Mouse (Mus musculus): ENCODE results near the gene Klc3.
A peak's percentile ranks its signal among the peaks of the same experiment; 100 is the strongest.

Gene Klc3

DNA sequence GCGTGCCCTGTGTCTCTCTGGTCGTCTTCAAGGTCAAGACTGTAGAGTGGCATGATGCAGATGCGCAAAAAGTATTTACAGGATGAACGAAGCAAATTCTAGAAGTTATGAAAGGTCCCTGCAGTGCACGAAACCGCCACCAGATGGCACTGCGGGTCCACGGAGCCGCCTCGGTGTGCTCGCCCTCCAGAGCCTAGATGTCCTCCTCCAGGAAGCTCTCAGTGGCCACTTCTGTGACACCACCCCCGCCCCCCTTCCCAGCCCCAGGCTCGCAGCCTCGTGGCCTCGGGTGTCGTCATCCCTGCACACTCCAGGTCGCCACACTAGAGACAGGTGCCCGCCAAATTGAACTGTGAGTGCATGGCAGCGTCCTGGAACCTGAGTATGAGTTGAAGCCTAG lies 1.5 kb upstream of the Klc3 start:
- DNase-seq (ENCODE audit: low spot score), result peak; percentile 82

DNA sequence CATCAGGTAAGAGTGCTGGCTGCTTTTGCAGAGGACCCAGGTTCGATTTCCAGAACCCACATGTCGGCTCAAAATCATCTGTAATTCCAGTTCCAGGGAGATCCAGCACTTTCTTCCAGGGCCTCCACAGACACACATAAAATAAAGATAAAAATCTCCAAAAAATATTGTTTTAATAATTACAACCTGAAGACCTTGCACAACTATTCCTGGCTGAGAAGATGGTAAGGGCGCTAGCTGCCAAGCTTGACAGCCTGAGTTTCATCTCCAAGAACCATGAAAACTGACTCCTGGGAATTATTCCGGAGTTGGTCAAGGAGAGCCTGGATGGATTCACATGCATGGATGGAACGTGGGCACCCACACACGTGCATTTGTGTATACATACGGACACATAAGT lies 572 bp upstream of the Klc3 start, which contains the start of gene Ckm:
Gene Ckm, plus strand, starts transcription at position 301 of the 400 bp plus-strand sequence.
- no peak for DNase-seq (ENCODE audit: low spot score)

DNA sequence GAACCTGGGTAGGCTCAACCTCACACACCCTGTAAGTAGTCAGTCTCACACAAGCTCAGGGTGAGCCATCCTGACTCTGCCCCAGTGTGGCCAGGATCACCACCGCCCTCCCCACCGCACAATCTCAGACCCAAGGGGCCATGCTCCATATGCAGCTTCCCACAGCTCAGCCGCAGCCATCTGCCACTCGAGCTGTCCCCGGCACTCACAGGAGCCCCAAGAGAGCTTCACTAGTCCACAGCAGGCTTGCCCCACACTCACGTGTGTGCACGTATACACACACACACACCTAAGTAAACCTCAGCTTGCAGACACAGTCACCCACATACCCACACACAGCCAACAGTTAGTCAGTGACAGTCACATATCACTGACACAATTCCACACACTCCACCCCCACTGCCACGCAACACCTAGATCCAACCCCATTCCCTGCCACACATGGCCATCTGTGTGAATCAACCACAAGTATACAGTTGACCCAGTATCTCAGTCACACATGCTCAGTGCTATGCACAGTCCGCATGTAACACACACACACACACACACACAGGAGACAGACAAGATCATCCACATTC lies 1.3 kb downstream of the Klc3 start:
- no peak for DNase-seq (ENCODE audit: low spot score)

DNA sequence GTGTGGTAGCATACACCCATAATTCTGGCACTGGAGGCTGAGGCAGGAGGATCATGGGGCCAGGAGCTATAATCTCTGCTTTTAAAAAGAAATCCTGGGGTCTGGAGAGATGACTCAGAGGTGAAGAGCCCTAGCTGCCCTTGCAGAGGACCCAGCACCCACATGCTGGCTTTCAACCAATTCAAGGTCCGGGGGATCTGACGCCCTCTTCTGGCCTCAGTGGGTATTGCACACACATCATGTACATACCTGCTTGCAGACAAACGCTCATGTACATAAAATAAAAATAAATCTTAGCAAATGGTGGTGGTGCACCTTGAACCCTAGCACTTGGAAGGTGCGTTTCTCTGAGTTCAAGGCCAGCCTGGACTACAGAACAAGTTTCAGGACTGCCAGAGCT lies 3.0 kb downstream of the Klc3 start:
- no peak for DNase-seq (ENCODE audit: low spot score)

DNA sequence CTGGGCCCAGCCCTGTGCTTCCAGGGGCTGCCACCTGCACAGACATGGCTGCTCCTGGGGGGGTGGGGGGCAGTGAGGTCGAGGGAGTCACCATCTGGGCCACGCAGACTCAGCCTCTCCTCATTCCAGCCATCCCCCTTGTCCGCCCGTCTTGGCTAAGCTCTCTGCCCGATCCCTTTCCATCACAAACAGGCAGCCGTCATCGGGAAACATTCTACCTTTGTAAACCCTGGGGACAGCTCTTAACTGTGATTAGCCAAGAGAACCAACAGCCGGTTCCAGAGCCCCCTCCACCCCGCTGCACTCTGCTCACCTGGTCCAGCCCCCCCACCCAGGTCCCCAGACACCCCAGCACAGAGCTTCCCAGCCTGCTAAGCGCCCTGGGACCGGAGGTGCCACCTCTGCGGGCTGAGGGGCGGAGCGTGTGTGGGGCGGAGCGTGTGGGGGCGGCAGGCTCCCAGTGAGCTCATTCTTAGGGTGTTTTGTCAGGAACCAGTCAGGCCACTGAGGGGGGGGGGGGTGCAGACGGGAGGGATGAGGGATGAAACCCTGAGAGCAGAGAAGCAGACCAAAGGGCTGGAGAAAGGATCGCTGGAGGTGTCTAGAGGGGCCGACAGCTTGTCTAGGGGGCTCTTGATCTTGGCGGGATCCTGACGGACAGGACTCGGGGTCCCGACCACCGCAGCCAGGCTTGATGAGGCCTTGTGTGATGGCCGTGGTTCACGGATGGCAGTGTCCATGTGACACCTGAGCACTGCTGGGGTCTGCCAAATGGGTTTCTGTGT lies 4.2 kb downstream of the Klc3 start:
- peak; percentile 49 for DNase-seq (ENCODE audit: low spot score)

DNA sequence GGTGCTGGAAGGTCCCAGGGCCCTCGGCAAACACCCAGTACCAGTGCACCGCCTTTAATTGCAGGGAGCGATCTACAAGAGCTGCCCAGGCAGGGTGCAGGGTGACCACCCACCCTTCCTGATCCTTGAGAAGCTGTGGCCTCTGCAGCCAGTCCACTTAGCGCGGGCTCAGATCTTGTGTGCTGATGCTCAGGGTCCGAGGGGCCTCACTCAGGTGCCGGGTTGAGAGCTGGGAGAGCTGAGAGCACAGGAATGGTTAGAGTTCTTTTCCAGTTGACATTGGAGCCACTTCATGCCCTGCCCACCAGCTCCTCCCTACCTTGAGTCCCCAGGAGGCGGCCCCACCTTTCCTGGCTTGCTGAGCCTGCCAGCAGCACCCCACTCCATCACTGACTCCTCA lies 9.4 kb downstream of the Klc3 start:
- no peak for DNase-seq (ENCODE audit: low spot score)

DNA sequence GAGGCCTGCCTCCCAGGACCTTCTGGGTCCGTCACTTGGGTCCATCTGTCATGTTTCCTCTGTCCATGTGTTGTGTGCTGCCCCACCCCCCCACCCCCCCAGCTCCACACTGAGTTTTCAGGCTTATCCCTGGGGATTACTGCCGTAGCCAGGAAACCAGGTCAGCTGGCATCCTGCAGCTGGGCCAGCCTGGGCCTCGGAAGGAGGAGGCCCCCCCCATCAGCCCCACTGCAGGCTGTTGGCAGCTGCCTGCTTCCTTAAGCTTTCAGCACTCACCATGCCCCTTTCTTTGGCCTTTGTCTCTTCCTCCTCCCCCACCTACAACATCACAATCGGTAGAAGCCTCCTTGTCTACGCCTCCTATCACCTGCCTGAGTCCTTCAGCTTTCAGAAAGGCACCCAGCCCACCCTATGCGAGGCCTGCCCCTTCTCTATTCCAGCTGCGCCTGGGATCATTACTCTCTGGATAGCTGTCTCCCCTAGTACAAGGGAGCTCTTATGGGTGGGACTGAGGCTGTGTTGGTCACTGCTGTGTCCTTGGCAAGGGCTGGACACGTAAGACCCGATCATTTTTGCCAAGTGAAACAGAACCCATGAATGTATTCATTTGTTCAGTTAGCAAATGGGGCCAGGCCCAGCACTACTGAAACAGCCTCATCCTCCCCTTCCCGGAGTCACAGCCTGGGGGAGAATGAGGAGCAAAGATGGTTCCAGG lies 15.0 kb downstream of the Klc3 start:
- DNase-seq (ENCODE audit: low spot score), result no peak

DNA sequence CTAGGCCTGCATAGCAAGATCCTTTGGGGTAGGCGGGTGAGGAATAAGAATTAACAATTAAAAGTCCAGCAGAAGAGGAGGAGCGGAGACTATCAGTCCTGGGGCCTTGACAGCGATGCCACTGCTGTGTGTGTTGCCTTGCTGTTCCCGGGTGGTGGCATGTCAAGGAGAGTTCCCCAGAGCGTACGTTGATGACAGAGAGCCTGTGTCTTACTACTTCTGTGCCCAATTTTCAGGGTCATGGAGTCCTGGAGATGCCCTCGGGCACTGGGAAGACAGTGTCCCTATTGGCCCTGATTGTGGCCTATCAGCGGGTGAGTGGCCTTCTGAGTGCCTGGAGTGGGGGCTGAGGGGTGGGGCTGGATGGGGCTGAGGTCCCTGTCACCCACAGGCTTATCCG lies 20.2 kb downstream of the Klc3 start:
- DNase-seq (ENCODE audit: low spot score), result no peak

DNA sequence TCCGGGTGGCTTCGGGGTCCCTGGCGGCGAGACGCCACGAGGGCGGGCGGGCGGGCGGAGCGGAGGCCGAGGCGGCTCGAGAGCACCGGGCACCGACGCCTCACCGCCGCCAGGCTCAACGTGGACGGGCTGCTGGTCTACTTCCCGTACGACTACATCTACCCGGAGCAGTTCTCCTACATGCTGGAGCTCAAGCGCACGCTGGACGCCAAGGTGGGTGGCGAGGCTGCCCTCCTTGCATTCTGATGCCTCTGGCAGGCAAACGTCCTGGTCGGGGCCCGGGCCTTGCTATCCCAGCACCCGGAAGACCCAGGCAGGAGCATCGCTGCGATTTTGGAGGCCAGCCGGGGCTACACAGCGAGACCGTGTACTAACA lies 21.8 kb downstream of the Klc3 start:
- DNase-seq (ENCODE audit: low spot score), result peak; percentile 36

DNA sequence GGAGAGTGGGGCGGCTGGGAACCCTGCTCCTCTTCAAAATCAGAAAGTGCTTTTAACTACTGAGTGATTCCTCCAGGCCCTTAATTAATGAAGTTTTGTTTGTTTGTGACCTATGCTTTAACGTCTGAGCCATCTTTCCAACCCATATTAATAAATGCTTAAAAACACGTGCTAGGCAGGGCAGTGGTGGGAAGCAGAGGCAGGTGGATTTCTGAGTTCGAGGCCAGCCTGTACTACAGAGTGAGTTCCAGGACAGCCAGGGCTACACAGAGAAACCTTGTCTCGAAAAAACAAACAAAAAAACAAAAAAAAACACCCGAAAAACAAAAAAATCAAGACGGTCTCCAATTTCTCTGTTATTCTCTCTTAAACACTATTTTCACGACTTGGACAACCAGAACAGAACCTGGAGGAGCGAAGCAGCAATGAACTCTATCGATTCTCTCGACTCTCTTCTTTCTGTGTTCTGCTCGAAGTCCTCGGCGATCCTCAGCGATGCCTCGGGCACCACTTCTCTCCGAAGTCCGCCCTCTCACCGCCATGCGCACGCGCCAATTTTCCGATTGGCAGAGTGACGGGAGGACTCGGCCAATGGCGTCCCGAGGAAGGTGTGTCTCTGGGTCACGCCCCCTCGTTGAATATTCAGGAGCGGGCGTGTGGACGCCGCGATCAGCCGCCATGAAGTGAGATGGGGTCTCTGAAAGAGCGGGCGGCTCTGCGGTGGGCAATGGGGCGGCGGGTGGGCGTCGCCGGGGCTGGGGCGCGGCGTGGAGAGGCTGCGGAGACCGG lies 22.3 kb downstream of the Klc3 start, which contains the start of gene Ercc2:
Gene Ercc2, plus strand, starts transcription at position 634 of the 789 bp plus-strand sequence.
- DNase-seq (ENCODE audit: low spot score), result peak; percentile 99

DNA sequence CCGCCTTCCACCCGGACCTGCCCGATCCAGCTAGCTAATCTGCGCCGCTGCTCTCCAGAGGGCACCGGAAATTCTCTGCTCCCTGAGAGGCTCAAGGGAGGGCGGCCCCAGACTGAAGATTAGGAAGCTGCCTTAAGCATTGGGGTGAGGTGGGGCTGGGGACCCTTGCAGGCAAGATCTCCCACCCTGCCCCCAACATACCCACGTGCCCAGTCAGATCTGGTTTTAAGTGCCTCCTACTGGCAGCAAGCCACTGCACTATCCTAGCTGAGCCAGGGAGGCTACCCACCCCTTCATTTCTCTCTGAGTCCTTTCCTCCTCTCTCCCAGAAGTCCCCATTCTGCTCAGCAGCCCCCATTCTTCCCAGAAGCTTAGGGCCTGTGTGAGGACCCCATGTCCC lies 25.9 kb downstream of the Klc3 start:
- no peak for DNase-seq (ENCODE audit: low spot score)

DNA sequence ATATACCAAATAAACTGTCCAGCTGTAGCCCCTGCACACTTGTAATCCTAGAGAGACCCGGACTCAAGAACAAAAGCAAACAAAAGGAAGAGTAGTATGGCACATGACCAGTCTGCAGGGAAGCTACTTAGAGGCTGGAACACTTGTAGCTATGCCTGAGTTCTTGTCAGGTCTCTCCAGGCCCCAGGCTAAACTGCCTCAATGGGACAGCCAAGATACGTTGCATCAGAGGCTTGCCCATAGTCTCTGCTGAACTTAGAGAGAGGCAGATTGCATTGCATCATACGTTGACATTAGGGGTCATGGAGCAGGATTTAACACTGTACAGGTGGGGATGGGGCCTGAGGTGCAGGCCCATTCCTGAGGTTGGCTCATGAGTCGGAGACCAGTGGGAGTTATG lies 27.9 kb downstream of the Klc3 start:
- no peak for DNase-seq (ENCODE audit: low spot score)

DNA sequence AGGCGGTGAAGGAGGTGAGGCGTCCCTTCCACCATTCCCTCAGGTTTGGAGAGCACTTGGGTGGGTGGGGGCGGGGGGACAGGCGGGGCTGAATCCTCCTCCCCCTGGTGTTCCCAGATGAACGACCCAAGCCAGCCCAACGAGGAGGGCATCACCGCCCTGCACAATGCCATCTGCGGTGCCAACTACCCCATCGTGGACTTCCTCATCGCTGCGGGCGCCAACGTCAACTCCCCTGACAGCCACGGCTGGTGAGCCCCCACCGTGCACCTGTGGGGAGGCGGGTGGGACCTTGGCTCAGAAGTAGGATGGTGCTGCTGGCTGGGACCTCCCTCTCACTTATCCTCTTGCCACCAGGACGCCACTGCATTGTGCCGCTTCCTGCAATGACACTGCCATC lies 28.5 kb downstream of the Klc3 start:
- no peak for DNase-seq (ENCODE audit: low spot score)

DNA sequence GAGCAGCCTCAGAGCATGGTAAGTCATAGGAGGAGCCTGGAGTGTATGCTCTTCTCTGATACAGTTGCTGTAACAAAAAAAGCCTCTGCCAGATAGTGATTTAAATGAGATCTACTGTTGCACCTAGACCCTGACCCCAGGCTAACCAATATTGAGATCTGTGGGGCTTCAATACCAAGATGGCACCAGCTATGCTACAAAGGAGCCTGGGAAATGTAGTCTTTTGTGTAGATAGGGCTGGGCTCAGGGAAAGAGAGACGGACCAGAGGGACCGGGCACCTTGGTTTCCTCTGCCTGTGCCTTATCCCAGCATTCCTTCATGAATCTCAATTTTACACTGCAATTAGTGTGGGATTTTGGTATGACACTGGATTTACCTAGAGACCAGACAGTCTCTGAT lies 30.5 kb downstream of the Klc3 start:
- DNase-seq (ENCODE audit: low spot score), result no peak

DNA sequence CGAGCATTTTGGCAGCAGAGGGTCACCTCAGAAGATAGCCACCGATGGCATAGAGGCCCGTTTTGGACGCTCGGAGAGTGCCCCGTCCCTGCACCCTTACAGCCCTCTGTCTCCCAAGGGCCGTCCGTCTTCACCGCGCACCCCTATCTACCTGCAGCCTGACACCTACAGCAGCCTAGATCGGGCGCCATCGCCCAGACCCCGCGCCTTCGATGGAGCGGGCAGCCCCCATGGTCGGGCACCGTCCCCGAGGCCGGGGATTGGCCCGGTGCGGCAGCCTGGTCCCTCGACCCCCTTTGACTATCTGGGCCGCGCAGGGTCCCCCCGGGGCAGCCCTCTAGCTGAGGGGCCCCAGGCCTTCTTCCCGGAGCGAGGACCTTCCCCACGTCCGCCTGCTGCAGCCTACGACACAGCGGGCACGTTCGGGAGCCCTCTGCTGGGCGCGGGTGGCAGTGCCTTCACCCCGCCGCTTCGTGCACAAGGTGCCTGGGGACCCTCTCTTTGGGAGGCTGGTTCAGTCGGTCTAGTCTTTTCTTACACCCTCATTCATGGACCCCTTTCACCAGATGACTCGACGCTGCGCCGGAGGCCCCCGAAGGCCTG lies 34.0 kb downstream of the Klc3 start:
- DNase-seq (ENCODE audit: low spot score), result peak; percentile 64

DNA sequence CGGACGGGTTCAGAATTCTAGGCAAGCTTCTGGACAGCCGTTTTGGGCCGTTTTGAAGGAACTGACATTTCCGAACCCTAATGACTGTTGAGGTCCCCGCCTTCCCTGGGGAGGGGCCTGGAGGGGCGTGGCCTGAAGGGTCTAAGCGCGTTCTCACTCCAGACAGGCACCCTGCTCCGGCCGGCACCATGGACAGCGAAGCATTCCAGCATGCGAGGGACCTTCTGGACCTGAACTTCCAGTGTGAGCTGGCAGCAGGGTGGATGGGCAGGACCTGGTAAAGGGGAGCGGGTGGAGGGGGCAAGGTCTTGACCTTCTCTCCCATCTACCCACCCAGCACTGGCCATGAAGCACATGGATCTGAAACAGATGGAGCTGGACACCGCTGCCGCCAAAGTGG lies 35.5 kb downstream of the Klc3 start:
- no peak for DNase-seq (ENCODE audit: low spot score)

DNA sequence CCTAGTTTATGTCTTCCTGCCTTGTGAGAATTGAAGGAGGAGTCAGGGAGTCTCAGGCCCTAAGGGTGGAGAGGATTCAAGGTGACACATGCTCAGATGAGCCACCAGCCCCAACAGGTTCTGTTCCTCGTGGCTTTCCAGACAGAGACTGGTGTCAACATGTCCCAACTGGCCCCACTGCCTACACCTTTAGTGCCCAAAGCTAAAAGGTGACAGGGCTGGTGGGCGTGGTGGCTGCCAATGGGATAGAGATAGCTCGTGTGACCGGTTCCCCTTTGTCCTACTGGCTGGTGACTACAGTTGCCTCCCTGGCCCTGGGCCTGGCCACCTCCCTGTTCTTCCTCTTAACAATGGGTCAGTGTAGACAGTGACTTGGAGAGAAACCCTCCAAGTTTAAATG lies 38.5 kb downstream of the Klc3 start:
- no peak for DNase-seq (ENCODE audit: low spot score)

DNA sequence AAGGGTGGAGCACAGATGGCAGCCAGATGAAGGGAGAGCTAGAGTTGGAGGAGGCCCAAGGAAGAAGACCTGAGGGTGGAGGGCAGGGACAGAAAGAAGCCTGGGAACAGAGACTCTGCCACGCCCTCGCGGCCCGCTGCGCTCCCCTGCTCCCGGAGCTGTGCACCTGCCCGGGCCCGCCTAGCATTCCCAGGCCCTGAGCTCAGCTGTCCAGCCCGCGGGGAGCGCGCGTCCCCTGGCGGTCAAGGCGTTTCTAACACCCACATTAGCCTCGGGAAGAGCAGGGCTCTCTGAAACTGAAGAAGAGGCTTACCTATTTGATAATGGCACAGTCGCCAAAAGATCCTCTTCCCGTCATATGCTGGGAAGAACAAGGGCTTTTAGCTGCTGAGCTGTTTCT lies 40.0 kb downstream of the Klc3 start:
- peak; percentile 58 for DNase-seq (ENCODE audit: low spot score)

DNA sequence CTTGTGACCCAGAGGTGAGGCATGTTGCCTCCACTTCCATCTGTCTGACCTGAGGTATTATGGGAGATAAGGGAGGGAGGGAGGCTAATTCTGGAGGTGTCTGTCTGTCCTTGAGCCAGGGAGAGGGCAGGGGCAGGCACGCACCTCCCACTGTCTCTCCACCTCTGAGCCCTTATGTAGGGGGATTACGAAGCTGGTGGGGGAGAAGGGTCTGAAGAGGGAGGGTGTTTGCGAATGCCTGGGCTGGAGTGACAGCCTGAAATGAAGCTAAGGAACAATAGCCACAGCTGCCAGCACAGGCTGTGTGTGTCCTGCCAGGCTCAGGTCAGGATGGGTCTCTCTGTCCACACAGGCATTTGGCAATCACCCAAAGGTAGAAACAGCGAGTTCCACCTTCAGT lies 41.6 kb downstream of the Klc3 start:
- DNase-seq (ENCODE audit: low spot score), result no peak

DNA sequence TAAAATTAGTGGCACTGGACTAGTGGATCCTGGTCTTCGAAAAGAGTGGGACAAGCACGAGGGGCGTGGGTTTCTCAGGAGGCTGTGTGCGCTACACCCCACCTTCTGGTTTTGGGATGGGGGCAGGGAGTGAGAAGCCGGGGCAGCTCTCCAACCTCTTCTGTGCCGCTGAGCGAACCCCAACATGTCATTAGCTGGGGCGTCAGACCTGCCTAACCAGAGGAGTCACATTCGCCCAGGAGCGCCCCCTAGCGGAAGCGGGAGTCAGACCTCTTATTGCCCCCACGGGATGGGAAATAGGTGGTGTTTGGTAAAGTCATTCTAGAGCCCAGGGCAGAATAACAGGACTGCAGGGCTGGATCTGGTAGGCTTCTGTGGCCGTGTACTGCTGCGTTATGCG lies 42.2 kb downstream of the Klc3 start:
- peak; percentile 83 for DNase-seq (ENCODE audit: low spot score)

DNA sequence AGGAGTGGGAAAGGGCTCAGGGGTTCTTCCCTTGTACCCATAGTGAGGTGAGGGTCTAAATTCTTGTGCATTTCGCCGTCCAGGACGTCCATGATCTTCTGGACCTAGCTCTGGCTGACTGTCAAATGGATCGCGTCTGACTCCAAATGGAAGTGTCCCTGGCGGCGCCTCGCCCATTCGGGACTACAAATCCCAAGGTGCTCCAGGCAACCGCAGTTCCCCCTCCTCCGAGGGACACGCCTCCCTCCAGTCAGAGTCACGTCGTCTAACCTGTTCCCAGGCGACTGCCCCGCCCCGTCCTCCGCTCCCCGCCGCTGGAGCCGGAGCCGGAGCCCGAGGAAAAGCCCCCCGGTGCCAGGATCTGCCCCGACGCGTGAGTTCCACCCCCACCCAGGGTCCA lies 43.0 kb downstream of the Klc3 start:
- DNase-seq (ENCODE audit: low spot score), result peak; percentile 50
